Mouse (Mus musculus) liver, embryonic 14.5 days (tissue): ENCODE data around the gene H2-Oa.
"Not testable (repeated sequence)": the region's sequence is repeated elsewhere in the genome, so short reads cannot be mapped to it uniquely, and the experiment has no call there.

Source experiments
- CTCF ChIP-seq: IDR thresholded peaks from 2 replicates; pipeline ENCODE4 v1.5.1; 2016; ENCODE audit warnings: antibody characterized with exemption, low read depth, control low read depth
- EP300 ChIP-seq: IDR thresholded peaks from 2 replicates; pipeline ENCODE4 v1.6.1; 2016; ENCODE audit warnings: antibody characterized with exemption, low read depth

GRCm38 (mm10) chr17:34144221-34144620, 52.1 kb downstream of the H2-Oa start:
- TF ChIP-seq CTCF, EP300: not testable (repeated sequence)
